Mouse (Mus musculus) lung, postnatal 4 days (tissue): ENCODE data around the gene Prr15l.

Source experiments
- DNase-seq, 2 experiments: peaks; one replicate each; pipeline ENCODE4 v3.0.0; 2021

The Prr15l gene

GRCm38 (mm10) chr11:96924861-96925260 lies 3.0 kb upstream of the Prr15l start:
- DNase-seq: no peak

- no peak for DNase-seq
Observed at GRCm38 (mm10) chr11:96925469-96926148, 2.3 kb upstream of the Prr15l start.

DNA sequence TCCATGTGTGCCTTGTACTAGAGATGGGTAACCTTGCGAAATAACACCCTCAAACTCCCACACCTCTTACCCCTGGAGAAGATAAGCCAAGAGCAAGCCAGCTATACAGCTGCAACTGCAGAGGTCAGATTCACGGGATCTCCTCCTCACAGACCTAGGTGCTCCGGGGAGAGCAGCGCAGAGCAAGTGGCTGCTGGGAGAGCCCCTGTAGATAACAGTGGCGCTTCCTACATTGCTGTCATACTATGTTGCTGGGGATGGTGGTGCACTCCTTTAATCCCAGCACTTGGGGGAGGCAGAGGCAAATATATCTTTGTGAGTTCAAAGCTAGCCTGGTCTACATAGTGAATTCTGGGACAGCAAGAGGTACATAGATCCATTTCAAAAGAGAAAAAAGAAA lies 1.3 kb upstream of the Prr15l start:
- DNase-seq: no peak

- peak; percentile 36 to 62 for DNase-seq
Observed at GRCm38 (mm10) chr11:96928691-96929090, 787 bp downstream of the Prr15l start.

DNA sequence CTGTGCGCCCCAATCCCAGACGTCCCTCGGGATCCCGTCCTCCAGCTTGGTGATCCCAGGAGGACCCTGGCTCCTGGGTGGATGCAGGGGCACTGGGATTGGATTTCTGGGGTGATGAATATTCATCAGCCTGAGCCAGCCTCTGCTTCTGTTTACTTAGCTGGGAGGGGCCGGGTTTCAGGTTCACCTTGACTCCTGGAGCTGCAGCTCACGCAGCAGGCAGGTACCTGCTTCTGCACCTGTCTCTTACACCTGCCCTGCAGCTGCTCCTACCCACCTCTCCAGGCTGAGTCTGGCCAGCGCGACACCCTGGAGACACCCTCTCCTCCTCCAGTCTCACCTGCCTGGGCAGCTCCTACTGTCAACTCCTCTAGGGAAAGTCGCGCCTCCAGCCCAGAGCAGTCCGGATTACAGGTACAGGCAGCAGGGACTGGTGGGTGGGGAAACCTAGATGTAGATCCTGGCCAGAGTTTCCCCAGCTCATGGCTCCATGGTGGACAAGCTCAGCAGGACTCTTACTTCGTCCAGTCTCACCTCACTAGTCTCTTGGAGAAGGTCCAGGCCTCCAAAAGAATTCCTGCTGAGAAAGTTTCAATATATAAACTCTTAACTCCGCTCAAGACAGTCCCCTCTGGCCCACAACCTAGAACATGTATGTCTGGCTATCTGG lies 1.3 kb downstream of the Prr15l start:
- peak; percentile 50 to 76 for DNase-seq

GRCm38 (mm10) chr11:96929766-96930331 lies 1.9 kb downstream of the Prr15l start:
- no peak for DNase-seq

GRCm38 (mm10) chr11:96931327-96932062 lies 3.6 kb downstream of the Prr15l start:
- peak; percentile 86 to 94 for DNase-seq

- no peak for DNase-seq
Observed at GRCm38 (mm10) chr11:96933562-96934276, 5.8 kb downstream of the Prr15l start.

- peak; percentile 88 to 91 for DNase-seq
Observed at GRCm38 (mm10) chr11:96934921-96935356, 7.0 kb downstream of the Prr15l start.

DNA sequence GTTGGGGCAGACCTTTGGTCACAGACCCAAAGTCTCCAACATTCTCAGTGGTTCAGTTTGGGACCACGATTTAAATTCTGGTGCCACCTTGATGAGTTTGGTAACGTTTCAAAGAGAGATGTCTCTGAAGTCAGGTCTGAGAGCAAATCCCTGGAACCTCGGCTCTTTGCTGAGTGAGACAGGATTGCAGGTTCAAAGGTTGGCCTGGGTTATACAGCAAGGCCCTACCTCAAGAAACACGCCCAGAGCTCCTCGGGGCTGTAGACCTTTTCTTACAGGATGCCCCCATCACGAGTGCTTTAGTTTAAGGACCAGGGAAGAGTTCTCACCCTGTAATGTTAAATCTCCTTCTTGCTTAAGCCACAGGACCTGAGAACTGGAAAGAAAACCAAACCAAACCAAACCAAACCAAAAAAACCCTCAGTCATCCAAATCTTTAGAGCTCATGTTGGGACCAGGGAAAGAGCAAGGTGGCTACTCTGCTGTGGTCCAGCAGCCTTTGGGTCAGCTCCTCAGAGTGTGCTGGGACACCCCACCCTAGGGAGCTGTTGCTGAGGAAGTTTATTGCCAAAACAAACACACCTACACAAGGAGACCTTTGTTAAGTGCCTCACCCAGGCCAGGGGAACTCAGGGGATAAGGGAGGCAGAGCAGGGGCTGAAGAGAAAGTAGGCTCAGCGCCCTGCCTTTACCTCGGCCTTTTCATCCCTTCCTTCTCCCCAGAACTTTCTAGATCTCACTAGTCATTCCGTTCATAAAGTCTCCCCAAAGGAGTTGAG lies 8.2 kb downstream of the Prr15l start:
- DNase-seq: no peak

GRCm38 (mm10) chr11:96937549-96938425 lies 9.9 kb downstream of the Prr15l start:
- DNase-seq: peak; percentile 80 to 83

DNA sequence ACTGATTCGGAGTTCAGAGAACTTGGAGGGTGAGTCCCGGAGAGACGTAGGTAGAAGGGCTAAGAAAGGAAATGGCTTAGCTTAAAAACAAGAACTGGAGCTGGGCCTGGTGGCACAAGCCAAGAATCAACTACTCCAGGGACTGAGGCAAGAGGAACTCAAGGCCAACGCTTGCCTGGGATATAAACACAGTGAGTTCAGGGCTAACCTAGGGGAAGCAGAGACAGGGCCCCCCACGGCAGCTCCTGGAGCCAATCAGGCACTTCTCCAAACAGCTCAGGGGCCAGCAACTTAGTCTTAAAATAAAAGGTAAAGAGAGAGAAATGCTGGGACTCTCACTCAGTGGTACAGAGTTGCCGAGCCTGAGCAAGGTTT lies 10.5 kb downstream of the Prr15l start:
- DNase-seq: no peak

- DNase-seq: no peak
Observed at GRCm38 (mm10) chr11:96940578-96941465, 12.9 kb downstream of the Prr15l start.

DNA sequence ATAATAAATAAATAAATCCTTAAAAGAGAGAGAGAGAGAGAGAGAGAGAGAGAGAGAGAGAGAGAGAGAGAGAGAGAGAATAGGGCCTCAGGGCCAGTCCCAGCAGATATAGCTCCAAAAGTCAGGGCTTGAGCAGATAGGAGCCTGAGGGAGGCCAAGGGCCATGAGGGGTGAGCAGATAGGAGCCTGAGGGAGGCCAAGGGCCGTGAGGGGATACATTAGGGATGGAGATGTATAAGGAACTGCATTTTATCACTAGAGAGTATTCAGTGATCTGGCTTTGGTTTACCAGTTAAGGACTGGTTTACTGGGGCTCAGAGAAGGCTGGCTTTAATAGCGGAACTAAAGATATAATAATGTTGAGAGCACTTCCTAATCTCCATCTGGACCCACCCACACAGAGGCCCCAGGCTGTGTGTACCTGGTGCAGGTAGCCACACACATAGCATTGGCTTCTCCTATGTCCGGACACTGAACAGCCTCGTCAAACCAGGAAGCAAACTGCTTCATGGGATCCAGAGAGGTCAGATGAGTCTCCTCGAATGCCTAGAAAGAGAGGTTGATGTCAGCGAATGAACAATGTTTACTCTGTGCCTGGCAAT lies 14.2 kb downstream of the Prr15l start:
- DNase-seq: no peak

DNA sequence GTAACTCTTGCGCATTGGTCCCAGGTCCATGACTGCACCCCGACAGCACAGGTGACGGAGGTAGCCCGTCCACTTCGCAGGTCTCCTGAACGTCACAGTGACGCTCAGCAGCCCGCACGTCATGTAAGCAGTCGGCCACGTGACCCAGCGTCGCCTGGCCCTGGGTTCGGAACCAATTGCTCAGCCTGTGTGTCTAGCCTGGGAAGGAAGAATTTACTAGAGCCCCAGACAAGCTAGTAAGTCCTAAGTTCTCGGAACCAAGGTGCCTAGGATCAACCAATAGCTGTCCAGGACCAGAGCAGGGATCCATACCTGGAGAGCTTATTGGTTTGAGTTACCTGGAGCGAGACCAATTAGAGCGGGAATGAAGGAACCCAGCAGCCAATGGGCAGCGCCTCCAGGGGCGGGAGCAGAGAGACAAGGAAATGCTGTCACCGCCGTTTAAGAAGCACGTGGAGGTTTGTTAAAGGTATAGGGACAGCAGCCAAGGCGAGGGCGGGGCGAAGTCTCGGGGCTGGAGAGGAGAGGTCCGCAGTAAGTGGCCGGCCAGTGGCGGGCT lies 15.9 kb downstream of the Prr15l start, which contains the start of gene Pnpo:
TSS of gene Pnpo (minus strand) at position 241 of the 559 bp plus-strand sequence.
- peak; percentile 92 to 95 for DNase-seq

DNA sequence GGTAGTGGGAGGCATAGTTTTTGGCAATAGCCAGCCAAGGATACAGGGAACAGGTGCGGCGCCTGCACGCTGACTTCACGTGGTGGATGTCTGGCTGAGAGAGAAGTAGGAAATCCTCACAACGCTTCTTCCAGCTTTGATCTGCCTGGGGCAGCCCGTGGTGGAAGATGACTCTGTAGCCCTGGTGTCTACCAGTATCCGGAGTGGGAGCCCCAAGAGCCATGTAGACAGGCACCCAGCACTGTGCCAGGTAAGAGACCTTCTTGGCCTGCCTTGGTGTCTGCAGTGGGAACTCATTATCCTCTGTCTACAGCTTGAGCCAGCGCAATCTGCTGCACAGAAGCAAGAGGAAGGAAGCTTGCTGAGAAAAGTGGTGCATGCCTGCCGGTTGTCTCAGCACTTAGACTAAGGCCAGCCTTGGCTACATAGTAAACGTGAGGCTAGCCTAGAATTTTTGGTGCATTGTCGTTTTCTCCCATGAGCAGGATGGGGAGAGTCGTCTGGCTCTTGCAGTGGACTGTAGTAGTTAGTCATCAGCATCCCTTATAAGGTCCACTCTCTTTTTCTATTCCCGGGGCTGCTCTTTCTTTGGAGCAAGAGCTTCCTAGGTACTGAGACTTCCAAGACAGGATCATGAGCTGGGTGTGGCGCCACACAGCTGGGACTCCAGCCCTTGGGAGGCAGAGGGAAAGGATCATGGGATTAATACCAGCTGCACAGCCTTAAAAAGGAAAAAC lies 17.1 kb downstream of the Prr15l start:
- no peak for DNase-seq

GRCm38 (mm10) chr11:96946498-96946897 lies 18.6 kb downstream of the Prr15l start:
- no peak for DNase-seq

GRCm38 (mm10) chr11:96947849-96948248 lies 19.9 kb downstream of the Prr15l start:
- no peak for DNase-seq
